Mouse (Mus musculus): Measurements from ENCODE around the gene Thbs2. TPM values are rescaled to one million over a fixed set of nuclear protein-coding genes. Genes with fewer than 3 reads are reported as not detected.

The Thbs2 gene
- polyA plus RNA-seq, 1 experiment from 2014 or later, result 7.0 TPM

- ATAC-seq (ENCODE audit: low FRiP score, low read depth), result peak; percentile 63
- H3K27ac ChIP-seq, result no peak overlapping the region
- H3K4me1 ChIP-seq, result peaks cover 18% of the 10 kb centered on the region
- peaks cover 3% of the 10 kb centered on the region; the same call in 1 of the 2 replicates for H3K27me3 ChIP-seq (replicated peaks)
- WGBS, result 4% methylated on average over 9 of the region's 9 CpGs
- no peaks in the 10 kb centered on the region for H3K36me3 ChIP-seq
- H3K4me2 ChIP-seq (replicated peaks), result peak overlapping the region; percentile 56
- no peak overlapping the region; the same call in 1 of the 2 replicates for H3K9ac ChIP-seq
- peak overlapping the region; percentile 20 for H3K4me3 ChIP-seq
- H3K9me3 ChIP-seq, result no peaks in the 10 kb centered on the region
Observed at GRCm38 (mm10) chr17:14693048-14693993, 714 bp downstream of the Thbs2 start.

- Histone ChIP-seq H3K9me3 (no peaks in the 10 kb centered on the region), H3K4me1 (peaks cover 18% of the 10 kb centered on the region), H3K9ac (no peak overlapping the region), H3K27me3 (replicated peaks) (peaks cover 3% of the 10 kb centered on the region; the same call in 1 of the 2 replicates), H3K4me3 (no peak overlapping the region), H3K36me3 (no peaks in the 10 kb centered on the region), H3K4me2 (replicated peaks) (no peak overlapping the region), H3K27ac (no peak overlapping the region)
- WGBS, result 69% methylated on average over 6 of the region's 6 CpGs
- no peak for ATAC-seq (ENCODE audit: low FRiP score, low read depth)
Observed at GRCm38 (mm10) chr17:14691901-14692300, 2.1 kb downstream of the Thbs2 start.

DNA sequence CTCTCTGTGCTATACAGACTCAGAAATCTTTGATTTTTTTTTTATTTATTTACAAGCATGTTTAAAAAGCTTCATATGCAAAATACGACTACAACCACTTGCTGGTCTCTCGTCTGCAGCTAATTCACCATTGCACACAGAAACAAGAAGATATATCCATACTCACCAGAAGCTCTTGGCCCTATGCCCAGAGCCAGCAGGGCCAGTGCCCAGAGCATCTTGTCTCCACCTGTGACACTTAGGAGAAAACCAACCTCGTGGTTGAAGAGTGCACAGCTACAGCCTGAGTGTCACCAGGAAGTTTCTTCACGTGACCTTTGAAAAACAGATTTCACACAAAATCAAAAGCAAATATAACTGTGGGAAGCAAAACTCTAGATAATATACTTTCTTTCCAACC, 2.8 kb downstream of the Thbs2 start:
- Histone ChIP-seq H3K9ac (no peak overlapping the region), H3K4me1 (peaks cover 18% of the 10 kb centered on the region), H3K4me2 (replicated peaks) (no peak overlapping the region), H3K27ac (no peak overlapping the region), H3K36me3 (no peaks in the 10 kb centered on the region), H3K4me3 (no peak overlapping the region), H3K27me3 (replicated peaks) (peaks cover 3% of the 10 kb centered on the region; the same call in 1 of the 2 replicates), H3K9me3 (no peaks in the 10 kb centered on the region)
- no peak for ATAC-seq (ENCODE audit: low FRiP score, low read depth)
- 68% methylated on average over 4 of the region's 4 CpGs for whole genome bisulfite sequencing

DNA sequence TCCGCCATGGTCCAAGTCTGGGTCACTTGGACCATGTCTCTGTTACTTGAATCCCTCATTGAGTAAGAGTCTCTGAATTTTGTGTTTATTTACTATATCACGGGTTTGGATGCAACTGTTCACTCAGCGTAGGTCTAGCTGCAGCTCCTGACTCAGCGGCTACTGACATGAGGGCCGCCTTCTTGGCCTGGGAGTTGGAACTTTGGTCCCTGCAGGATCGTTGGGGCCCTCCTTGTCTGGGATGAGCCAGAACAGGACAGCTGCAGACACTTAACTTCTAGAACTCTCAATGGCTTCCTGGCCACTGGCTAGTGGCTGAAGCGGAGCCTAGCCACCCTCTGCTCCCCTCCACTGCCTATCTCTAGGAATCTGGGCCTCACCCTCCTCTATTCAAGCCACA, 11.2 kb downstream of the Thbs2 start:
- Histone ChIP-seq H3K4me2 (replicated peaks) (no peak overlapping the region), H3K4me3 (no peak overlapping the region), H3K9me3 (no peaks in the 10 kb centered on the region), H3K9ac (no peak overlapping the region), H3K4me1 (no peaks in the 10 kb centered on the region), H3K36me3 (no peaks in the 10 kb centered on the region), H3K27me3 (replicated peaks) (no peaks in the 10 kb centered on the region), H3K27ac (no peak overlapping the region)
- WGBS, result 94% methylated on average over 7 of the region's 7 CpGs
- ATAC-seq (ENCODE audit: low FRiP score, low read depth), result no peak

DNA sequence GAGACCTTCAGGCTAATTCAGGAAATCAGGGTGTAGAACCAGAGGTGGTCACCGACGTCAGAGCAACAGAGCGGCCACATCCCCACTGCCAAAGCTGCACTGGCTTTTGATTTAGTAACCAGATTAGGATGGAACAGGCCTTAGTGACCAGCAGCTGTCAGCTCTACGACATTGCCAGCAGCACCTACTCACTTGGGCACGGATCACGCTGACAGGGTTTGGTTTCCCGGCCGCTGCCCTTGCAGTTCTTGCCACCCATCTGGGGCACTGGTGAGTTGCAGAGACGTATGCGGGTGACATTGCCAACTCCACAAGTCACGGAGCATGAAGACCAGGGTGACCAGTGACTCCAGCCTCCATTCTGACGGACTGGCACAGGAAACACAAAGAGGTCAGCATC, 13.0 kb downstream of the Thbs2 start:
- ATAC-seq (ENCODE audit: low FRiP score, low read depth), result no peak
- WGBS, result 90% methylated on average over 12 of the region's 12 CpGs

DNA sequence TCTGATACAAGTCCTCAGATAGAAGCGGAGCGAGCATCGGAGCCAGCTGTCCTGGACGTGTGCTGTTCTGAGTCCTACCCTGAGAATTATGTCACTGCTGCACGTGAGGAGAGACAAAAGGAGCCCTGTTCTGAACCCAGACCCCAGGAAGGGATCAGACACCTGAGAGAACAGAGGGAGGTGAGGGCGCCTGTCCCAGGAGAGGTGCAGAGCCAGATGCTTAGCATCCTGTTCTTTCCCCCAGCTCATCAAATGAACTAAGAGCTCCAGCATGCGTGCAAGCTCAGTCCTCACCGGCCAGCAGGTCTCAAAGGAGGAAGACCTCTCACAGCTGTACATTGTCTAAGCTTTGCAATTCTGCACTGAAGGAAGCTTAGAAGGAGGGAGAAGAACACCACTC, 16.8 kb downstream of the Thbs2 start:
- no peaks in the 10 kb centered on the region for H3K4me1 ChIP-seq
- no peak overlapping the region for H3K27ac ChIP-seq
- no peaks in the 10 kb centered on the region for H3K36me3 ChIP-seq
- ATAC-seq (ENCODE audit: low FRiP score, low read depth), result no peak
- H3K27me3 ChIP-seq (replicated peaks), result no peaks in the 10 kb centered on the region
- WGBS, result 83% methylated on average over 8 of the region's 8 CpGs
- no peak overlapping the region for H3K4me2 ChIP-seq (replicated peaks)
- H3K9ac ChIP-seq, result no peak overlapping the region
- H3K9me3 ChIP-seq, result no peaks in the 10 kb centered on the region
- H3K4me3 ChIP-seq, result no peak overlapping the region

More for the DNA sequence above, 13.0 kb downstream of the Thbs2 start:
- H3K27me3 ChIP-seq (replicated peaks), result no peaks in the 10 kb centered on the region
- H3K4me1 ChIP-seq, result no peaks in the 10 kb centered on the region
- no peak overlapping the region for H3K4me3 ChIP-seq
- H3K9ac ChIP-seq, result no peak overlapping the region
- no peaks in the 10 kb centered on the region for H3K36me3 ChIP-seq
- no peaks in the 10 kb centered on the region for H3K9me3 ChIP-seq
- H3K27ac ChIP-seq, result no peak overlapping the region
- H3K4me2 ChIP-seq (replicated peaks), result no peak overlapping the region

- 87% methylated on average over 2 of the region's 2 CpGs for WGBS
- Histone ChIP-seq H3K4me3 (no peak overlapping the region), H3K9ac (no peak overlapping the region)
Observed at GRCm38 (mm10) chr17:14675517-14675916, 18.5 kb downstream of the Thbs2 start.

GRCm38 (mm10) chr17:14672402-14672801, 21.6 kb downstream of the Thbs2 start:
- Histone ChIP-seq H3K4me3 (no peak overlapping the region), H3K9me3 (no peaks in the 10 kb centered on the region), H3K27me3 (replicated peaks) (no peaks in the 10 kb centered on the region), H3K27ac (no peak overlapping the region), H3K36me3 (no peaks in the 10 kb centered on the region), H3K9ac (no peak overlapping the region), H3K4me1 (no peaks in the 10 kb centered on the region), H3K4me2 (replicated peaks) (no peak overlapping the region)
- ATAC-seq (ENCODE audit: low FRiP score, low read depth), result no peak
- 47% methylated on average over 5 of the region's 5 CpGs for WGBS

More at GRCm38 (mm10) chr17:14675517-14675916, 18.5 kb downstream of the Thbs2 start:
- Histone ChIP-seq H3K36me3 (no peaks in the 10 kb centered on the region), H3K4me2 (replicated peaks) (no peak overlapping the region), H3K9me3 (no peaks in the 10 kb centered on the region), H3K27ac (no peak overlapping the region), H3K27me3 (replicated peaks) (no peaks in the 10 kb centered on the region), H3K4me1 (no peaks in the 10 kb centered on the region)
- ATAC-seq (ENCODE audit: low FRiP score, low read depth), result no peak

DNA sequence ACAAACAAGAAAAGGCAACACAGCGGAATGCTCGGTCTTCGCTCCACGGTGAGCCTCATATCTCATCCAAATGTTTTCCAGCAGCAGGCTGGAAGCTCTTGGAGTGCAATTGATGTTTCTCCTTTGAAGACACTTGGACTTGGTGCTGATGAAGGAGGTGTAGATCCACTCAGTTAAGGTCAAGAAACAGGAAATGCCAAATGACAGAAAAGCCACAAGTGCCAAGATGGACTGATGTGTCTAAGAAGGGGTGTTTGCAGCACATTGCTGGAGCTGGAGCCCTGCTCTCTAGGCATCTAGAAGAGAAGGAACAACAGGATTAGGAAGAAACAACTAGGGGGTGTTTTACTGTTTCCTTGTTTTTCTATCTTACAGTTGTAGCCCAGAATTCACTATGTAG, 26.8 kb downstream of the Thbs2 start:
- H3K4me3 ChIP-seq, result no peak overlapping the region
- no peak overlapping the region for H3K9ac ChIP-seq
- H3K4me1 ChIP-seq, result no peaks in the 10 kb centered on the region
- no peak overlapping the region for H3K4me2 ChIP-seq (replicated peaks)
- no peaks in the 10 kb centered on the region for H3K9me3 ChIP-seq
- H3K27ac ChIP-seq, result no peak overlapping the region
- no peak for ATAC-seq (ENCODE audit: low FRiP score, low read depth)
- no peaks in the 10 kb centered on the region for H3K27me3 ChIP-seq (replicated peaks)
- WGBS, result 58% methylated on average over 4 of the region's 4 CpGs
- no peaks in the 10 kb centered on the region for H3K36me3 ChIP-seq

- Histone ChIP-seq H3K4me3 (no peak overlapping the region), H3K9me3 (no peaks in the 10 kb centered on the region), H3K27ac (no peak overlapping the region), H3K9ac (no peak overlapping the region), H3K4me2 (replicated peaks) (no peak overlapping the region), H3K4me1 (no peaks in the 10 kb centered on the region), H3K36me3 (no peaks in the 10 kb centered on the region), H3K27me3 (replicated peaks) (no peaks in the 10 kb centered on the region)
- no peak for ATAC-seq (ENCODE audit: low FRiP score, low read depth)
- WGBS, result 74% methylated on average over 2 of the region's 2 CpGs
Observed at GRCm38 (mm10) chr17:14666451-14666850, 27.6 kb downstream of the Thbs2 start.

DNA sequence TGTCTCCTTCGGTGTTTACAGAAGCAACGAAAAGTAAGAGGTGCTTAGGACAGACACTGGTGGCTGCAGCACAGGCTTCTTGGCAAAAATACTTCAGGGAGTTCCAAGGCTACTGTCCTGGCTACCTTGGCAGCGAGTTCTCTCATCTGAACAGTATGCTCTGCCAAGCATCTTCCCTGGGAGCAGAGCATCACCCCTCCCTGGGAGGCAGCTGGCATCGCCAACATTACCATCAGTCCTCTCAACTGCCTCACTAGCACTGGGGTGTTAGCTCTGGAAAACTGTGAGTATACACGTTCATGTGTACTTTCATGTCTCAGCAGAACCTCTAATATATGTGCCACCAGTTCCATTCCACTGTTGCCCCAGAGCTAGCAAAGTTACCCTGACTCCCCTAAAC, 30.7 kb downstream of the Thbs2 start:
- no peaks in the 10 kb centered on the region for H3K4me1 ChIP-seq
- H3K36me3 ChIP-seq, result no peaks in the 10 kb centered on the region
- H3K27me3 ChIP-seq (replicated peaks), result no peaks in the 10 kb centered on the region
- H3K4me3 ChIP-seq, result no peak overlapping the region
- H3K27ac ChIP-seq, result no peak overlapping the region
- no peaks in the 10 kb centered on the region for H3K9me3 ChIP-seq
- H3K4me2 ChIP-seq (replicated peaks), result no peak overlapping the region
- WGBS, result 86% methylated on average over 5 of the region's 5 CpGs
- no peak overlapping the region for H3K9ac ChIP-seq
- ATAC-seq (ENCODE audit: low FRiP score, low read depth), result no peak

DNA sequence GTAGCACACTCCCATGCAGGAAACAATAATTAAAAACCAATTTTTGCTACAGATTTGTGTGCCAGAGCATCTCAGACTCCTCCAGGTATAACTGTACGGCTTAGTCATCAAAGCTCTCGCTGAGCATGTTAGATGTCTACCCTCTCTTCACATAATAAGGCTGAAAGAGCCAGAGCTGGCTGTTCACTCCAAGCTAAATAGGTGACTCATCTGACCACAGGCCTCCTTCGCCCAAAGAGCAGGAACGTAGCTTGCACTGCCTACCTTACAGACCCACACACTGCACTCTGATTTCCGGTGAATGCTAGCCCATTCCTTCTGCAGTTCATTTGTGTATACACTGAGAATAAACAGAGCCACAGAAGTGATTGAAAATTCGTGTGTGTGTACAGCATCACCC, 31.6 kb downstream of the Thbs2 start:
- H3K4me3 ChIP-seq, result no peak overlapping the region
- H3K36me3 ChIP-seq, result no peaks in the 10 kb centered on the region
- H3K9ac ChIP-seq, result no peak overlapping the region
- no peaks in the 10 kb centered on the region for H3K9me3 ChIP-seq
- ATAC-seq (ENCODE audit: low FRiP score, low read depth), result no peak
- H3K27ac ChIP-seq, result no peak overlapping the region
- H3K27me3 ChIP-seq (replicated peaks), result no peaks in the 10 kb centered on the region
- H3K4me2 ChIP-seq (replicated peaks), result no peak overlapping the region
- H3K4me1 ChIP-seq, result no peaks in the 10 kb centered on the region
- WGBS, result 87% methylated on average over 6 of the region's 6 CpGs

- Histone ChIP-seq H3K4me3 (no peak overlapping the region), H3K36me3 (no peaks in the 10 kb centered on the region), H3K9me3 (no peaks in the 10 kb centered on the region), H3K4me2 (replicated peaks) (no peak overlapping the region), H3K27me3 (replicated peaks) (no peaks in the 10 kb centered on the region), H3K9ac (no peak overlapping the region), H3K4me1 (no peaks in the 10 kb centered on the region), H3K27ac (no peak overlapping the region)
- ATAC-seq (ENCODE audit: low FRiP score, low read depth), result no peak
- 82% methylated on average over 4 of the region's 4 CpGs for WGBS
Observed at GRCm38 (mm10) chr17:14659746-14660145, 34.3 kb downstream of the Thbs2 start.

All from neural tube, embryonic 12.5 days (tissue).